Mouse (Mus musculus) common myeloid progenitor, adult 5-6 weeks (primary cell): ENCODE results near the gene Bloc1s4. TPM values are rescaled to one million over a fixed set of nuclear protein-coding genes. Genes with fewer than 3 reads are reported as not detected.

ENCODE experiments used
- ATAC-seq: replicated peaks from 2 replicates; pipeline ENCODE4 v1.8.0; 2016; ENCODE audit warnings: low read depth, mild to moderate bottlenecking, moderate TSS enrichment, inconsistent platforms; ENCODE audit not compliant: poor library complexity, severe bottlenecking
- total RNA-seq: library from RNA; stranded (forward); fragments of 200-1000, 187-1606 nt; gene quantifications from 2 replicates; pipeline ENCODE4 v1.2.3, GENCODE M21; 2017

Bloc1s4 gene
- total RNA-seq, 1 experiment from 2014 or later, result 18.3 TPM

DNA sequence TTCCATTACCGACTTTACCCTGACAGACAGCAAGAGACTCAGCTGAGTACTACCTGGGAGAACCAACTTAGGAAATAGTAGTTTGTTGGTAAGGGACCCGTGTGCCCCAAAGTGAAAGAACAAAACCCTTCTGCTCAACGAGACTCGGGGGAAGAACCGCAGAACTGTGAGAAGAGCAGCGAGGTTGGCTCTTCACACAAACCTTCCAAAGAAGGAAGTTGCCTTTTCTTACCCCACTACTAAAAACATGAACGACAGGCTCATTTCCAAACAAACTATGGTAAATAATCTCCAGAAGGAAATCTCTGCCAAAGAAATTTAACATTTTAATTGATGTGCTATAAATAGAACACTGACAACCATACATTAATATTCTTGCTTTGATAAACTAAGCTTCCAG, 1.4 kb downstream of the Bloc1s4 start:
- no peak for ATAC-seq

DNA sequence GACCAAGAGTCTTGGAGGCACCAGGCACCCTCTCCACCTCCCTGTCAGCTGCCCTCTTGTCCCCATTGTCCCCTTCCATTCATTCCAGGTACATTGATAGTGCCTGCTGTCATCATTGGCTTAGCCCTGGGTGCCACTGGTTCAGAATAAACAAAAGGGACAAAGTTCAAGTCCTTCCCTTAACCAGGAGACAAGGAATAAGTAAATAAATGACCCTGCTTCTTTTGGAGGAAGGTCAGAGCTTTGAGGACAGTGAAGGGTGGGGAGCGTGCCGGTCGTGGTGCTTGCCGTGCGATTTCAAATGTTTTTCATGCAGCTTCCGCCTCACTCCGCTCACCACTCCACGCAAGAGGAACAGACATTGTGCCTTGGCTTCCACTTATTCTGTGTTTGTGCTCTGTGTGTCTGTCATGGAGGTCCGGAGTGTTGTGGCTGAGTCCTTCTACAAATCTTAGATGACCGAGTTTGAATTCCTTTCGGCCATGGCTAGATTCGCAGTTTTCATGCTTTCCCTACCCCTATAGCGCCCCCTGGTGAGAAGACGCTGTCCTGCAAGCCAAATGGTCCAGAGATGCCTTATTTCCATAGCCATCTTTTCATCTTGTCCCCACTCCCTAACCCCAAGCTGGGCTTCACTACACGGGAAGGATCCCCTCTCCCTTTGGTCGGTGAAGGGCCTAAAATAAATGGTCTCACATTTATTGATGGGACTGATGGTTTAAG, 6.2 kb downstream of the Bloc1s4 start:
- ATAC-seq, result peak; percentile 68

GRCm38 (mm10) chr5:36739829-36740228, 8.6 kb downstream of the Bloc1s4 start:
- ATAC-seq, result peak; percentile 40; the same call in 1 of the 2 replicates

DNA sequence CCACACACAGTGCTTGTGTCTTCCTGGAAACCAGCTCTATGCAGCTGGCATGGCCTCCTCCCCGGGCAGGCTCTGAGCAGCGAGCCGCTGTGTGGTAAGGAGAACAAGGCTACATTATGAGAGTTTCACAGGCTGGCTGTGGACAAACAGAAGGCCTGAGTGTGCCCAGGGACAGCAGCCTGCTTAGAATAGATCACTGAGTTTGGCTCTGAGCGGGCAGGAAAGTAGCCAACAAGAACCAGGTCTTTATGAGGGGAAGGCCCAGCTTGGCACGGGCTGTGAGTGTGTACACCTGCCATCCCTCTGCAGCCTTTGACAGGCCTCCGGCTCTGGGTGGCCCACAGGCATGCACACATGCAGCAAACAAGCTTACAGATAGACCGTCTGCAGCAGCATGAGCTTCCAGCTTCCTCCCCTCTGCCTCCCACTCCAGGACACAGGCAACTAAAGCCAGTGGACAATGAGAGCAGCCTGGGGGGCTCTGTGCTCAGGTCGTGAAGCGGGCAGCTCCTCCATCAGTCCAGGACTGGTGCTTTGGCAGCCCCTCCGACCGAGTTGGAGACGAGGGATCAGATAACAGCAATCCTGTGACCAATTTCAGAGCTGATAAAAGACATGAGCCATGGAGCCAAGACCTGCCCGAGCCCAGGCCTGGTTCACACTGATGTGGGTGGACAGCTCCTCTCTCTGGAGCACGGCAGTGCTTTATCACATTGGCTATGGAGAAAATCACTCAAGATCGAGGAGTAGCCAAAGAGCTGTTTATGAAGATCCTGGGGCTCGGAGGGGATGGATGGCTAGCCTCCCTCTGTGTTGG, 9.4 kb downstream of the Bloc1s4 start:
- ATAC-seq, result no peak

DNA sequence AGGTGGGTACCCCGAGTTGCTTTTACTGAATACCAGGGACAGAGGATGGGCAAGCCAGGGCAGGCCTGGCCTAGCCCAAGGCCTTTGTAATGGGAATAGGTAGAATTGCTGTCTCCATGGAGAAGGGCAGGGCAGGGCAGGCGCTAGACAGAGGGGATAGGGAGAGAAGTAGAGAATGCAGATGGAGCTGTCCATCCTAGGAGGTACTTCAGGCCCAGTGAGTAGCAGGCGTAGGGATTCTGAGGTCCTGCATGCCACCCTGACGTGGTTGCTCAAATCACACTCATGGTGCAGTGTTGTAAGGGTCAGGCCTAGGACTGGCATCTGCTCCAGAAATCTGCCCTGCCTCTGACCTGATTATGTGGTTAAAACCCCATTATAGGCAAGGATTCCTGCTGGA, 10.7 kb downstream of the Bloc1s4 start:
- no peak for ATAC-seq

DNA sequence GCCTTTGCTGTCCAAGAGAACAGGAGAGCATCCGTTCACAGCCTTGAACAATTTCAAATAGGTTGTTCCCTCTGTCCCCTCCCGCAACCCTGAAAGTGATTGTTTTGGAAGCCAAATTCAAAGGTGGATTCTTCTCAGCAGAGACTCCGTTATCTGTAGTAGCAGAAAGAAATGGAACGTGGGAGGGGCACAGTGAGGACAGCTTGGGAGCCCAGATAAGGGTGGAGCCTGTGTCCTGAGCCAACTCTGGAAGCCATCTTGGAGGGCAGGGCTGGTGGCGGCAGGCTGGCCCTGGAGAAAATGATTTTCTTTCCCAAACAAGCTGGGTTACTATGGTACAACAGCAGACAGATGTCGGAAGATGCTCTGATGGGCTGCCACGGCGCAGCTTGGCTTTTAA, 12.4 kb downstream of the Bloc1s4 start:
- ATAC-seq, result peak; percentile 96

DNA sequence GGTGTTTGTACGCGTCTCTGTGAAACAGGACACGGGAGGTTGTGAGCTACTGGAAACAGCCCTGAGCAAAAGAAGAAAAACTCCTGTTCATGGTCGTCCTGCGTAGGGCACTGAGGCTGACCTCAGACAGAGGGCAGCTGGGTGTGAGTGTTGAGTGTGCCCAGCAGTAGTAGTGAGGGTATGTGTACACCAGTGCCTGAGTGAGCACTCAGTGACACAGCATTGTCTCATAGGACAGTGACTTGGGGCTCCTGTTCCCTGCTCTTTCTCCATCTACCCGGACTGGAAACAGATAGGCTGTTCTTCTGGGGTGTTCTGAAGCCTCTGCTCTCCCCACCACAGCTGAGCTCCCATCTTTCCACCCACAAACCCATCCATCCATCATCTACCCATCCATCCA, 13.3 kb downstream of the Bloc1s4 start:
- ATAC-seq, result no peak

- ATAC-seq, result no peak
These were observed 15.0 kb downstream of the Bloc1s4 start for GRCm38 (mm10) chr5:36733405-36733804.

DNA sequence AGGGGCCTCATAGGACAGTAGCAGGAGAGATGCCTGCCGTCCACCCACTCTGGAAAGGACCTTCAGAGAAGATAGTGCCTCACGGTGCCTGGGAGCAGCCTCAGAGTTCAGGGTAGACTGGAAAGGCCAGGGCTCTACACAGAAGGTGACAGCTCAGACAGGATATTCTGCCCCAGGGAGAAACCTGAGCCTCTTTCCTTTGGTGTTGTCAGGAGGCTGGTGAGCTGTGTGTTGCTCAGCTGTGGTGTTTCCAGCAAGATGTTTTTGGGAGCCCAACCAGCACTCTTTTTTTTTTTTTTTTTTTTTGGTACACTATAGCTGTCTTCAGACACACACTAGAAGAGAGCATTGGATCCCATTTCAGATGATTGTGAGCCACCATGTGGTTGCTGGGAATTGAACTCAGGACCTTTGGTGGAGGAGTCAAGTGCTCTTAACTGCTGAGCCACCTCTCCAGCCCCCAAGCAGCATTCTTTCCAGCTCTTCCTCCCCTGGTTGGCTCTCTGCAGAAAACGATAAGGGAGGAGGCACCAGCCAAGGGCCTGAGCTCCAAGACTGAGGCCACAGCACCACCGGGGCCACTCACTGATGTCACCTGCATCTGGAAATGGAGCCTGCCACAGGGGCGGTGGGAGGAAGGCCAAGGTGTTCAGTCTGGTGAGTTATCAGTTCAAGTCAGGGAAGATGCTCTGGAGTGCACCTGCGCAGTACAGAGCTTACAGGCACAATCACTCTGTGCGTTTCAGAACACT, 16.4 kb downstream of the Bloc1s4 start:
- ATAC-seq, result no peak

- ATAC-seq, result 0 out of 2 replicates have a peak, but pooled peaks have one; percentile 36
These were observed 17.8 kb downstream of the Bloc1s4 start for GRCm38 (mm10) chr5:36730689-36731088.

GRCm38 (mm10) chr5:36729923-36730322, 18.5 kb downstream of the Bloc1s4 start:
- no peak for ATAC-seq

DNA sequence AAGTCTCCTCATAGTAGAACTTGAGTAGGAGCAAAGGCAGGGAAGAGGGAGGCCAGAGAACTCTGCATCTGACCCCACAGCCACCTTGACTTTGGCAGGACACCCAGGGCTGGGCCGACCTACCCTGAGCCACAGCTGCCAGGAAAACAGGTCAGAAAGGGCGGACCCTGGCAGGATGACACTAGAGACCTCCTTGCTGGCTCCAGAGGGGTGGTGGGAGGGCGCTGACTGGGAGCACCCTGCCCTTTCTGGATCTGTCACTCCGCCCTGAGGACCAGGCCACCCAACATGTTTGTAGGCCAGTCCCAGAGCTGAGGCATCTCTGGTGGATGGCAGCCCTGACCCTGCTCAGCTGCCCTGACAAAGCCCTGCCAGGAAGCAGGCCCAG, 19.4 kb downstream of the Bloc1s4 start:
- no peak for ATAC-seq

- no peak for ATAC-seq
These were observed 19.9 kb downstream of the Bloc1s4 start for GRCm38 (mm10) chr5:36728403-36729085.

GRCm38 (mm10) chr5:36727776-36728175, 20.7 kb downstream of the Bloc1s4 start:
- ATAC-seq, result no peak

DNA sequence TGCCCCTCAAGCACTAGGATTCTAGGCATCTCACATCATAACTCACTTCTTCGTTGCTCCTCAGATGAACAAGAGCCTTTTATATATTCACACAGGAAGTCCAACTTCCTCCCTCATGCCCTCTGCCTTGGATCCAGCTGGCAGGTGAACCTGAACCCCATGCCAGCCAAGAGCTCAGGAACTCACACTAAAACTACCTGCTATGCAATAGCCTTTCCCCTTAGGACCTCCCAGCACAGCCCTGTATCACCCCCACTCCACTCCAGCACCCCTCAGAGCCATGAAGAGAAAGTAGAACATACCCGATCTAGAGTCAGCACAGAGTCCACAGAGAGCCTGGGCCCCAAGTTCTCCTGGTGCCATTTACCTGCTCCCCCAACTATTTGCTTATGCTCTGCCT, 21.3 kb downstream of the Bloc1s4 start:
- no peak for ATAC-seq

- ATAC-seq, result peak; percentile 62
These were observed 22.1 kb downstream of the Bloc1s4 start for GRCm38 (mm10) chr5:36726387-36726801.

- ATAC-seq, result no peak
These were observed 22.6 kb downstream of the Bloc1s4 start for GRCm38 (mm10) chr5:36725861-36726260.

GRCm38 (mm10) chr5:36724274-36724673, 24.2 kb downstream of the Bloc1s4 start:
- no peak for ATAC-seq

GRCm38 (mm10) chr5:36723356-36723755, 25.1 kb downstream of the Bloc1s4 start:
- no peak for ATAC-seq

- peak; percentile 48 for ATAC-seq
These were observed 26.0 kb downstream of the Bloc1s4 start for GRCm38 (mm10) chr5:36722415-36722856.
